Mouse (Mus musculus) liver, embryonic 12.5 days (tissue): ENCODE results near the gene Selp. TPM values are rescaled to one million over a fixed set of nuclear protein-coding genes. Genes with fewer than 3 reads are reported as not detected.

Source experiments
- ATAC-seq: fragments of 200-750 bp; cut with Nextera tagmentation; 2 replicates; pipeline ENCODE4 v1.8.0; 2017; ENCODE audit warnings: moderate number of reproducible peaks, mild to moderate bottlenecking, moderate library complexity
- H3K27ac ChIP-seq: fragments of 300-500 bp; sonication (generic); 2 replicates; pipeline ENCODE4 v1.5.1; 2016; ENCODE audit warnings: mild to moderate bottlenecking
- H3K27me3 ChIP-seq: fragments of 300-500 bp; sonication (generic); replicated peaks from 2 replicates; pipeline ENCODE4 v1.6.1; 2016; ENCODE audit warnings: mild to moderate bottlenecking, moderate library complexity
- H3K36me3 ChIP-seq: fragments of 300-500 bp; sonication (generic); 2 replicates; pipeline ENCODE4 v1.6.1; 2016; ENCODE audit warnings: mild to moderate bottlenecking, moderate library complexity
- H3K4me1 ChIP-seq: fragments of 300-500 bp; sonication (generic); 2 replicates; pipeline ENCODE4 v1.6.1; 2016
- H3K4me2 ChIP-seq: fragments of 300-500 bp; sonication (generic); 2 replicates; pipeline ENCODE4 v1.6.1; 2016; ENCODE audit warnings: mild to moderate bottlenecking, moderate library complexity
- H3K4me3 ChIP-seq: fragments of 300-500 bp; sonication (generic); 2 replicates; pipeline ENCODE4 v1.5.1; 2016; ENCODE audit warnings: mild to moderate bottlenecking, moderate library complexity
- H3K9ac ChIP-seq: fragments of 300-500 bp; sonication (generic); 2 replicates; pipeline ENCODE4 v1.6.1; 2016; ENCODE audit warnings: mild to moderate bottlenecking, moderate library complexity
- H3K9me3 ChIP-seq: fragments of 300-500 bp; sonication (generic); replicated peaks from 2 replicates; pipeline ENCODE4 v1.6.1; 2016; ENCODE audit warnings: mild to moderate bottlenecking, moderate library complexity
- WGBS: fragments of 180-500 bp; shearing (Covaris S2); methylation state at CpG from one replicate; pipeline ENCODE4 v1.1.7; 2016; ENCODE audit not compliant: insufficient replicate concordance; 5-methylcytosine and 5-hydroxymethylcytosine counted together
- polyA plus RNA-seq: library from polyadenylated mRNA; unstranded; fragments of >200 nt; fragmentation: Nextera tagmentation; extraction: Ambion mirVana; gene quantifications from 2 replicates; pipeline ENCODE4 v1.2.1, GENCODE M21; 2016

Gene Selp
- polyA plus RNA-seq, 1 experiment from 2014 or later, result 0.41 TPM

GRCm38 (mm10) chr1:164079091-164079490 lies 36.0 kb upstream of the Selp start:
- Histone ChIP-seq H3K4me3 (no peak overlapping the region), H3K36me3 (no peaks in the 10 kb centered on the region), H3K9ac (no peak overlapping the region), H3K27me3 (peaks cover 6% of the 10 kb centered on the region), H3K4me1 (no peaks in the 10 kb centered on the region), H3K4me2 (no peak overlapping the region), H3K9me3 (no peaks in the 10 kb centered on the region), H3K27ac (no peak overlapping the region)
- 75% methylated on average over 11 of the region's 11 CpGs for WGBS
- no peak for ATAC-seq

GRCm38 (mm10) chr1:164083046-164083445 lies 32.0 kb upstream of the Selp start:
- H3K9ac ChIP-seq, result no peak overlapping the region
- H3K9me3 ChIP-seq, result no peaks in the 10 kb centered on the region
- no peak for ATAC-seq
- 52% methylated on average over 4 of the region's 4 CpGs for WGBS
- no peaks in the 10 kb centered on the region for H3K4me1 ChIP-seq
- no peaks in the 10 kb centered on the region for H3K36me3 ChIP-seq
- H3K27me3 ChIP-seq, result peaks cover 6% of the 10 kb centered on the region
- H3K4me2 ChIP-seq, result no peak overlapping the region
- H3K4me3 ChIP-seq, result no peak overlapping the region
- H3K27ac ChIP-seq, result no peak overlapping the region

- Histone ChIP-seq H3K36me3 (no peaks in the 10 kb centered on the region), H3K4me2 (no peak overlapping the region), H3K27ac (no peak overlapping the region), H3K9ac (no peak overlapping the region), H3K4me3 (no peak overlapping the region), H3K9me3 (no peaks in the 10 kb centered on the region), H3K27me3 (no peaks in the 10 kb centered on the region), H3K4me1 (no peaks in the 10 kb centered on the region)
- no peak for ATAC-seq
- 65% methylated on average over 3 of the region's 3 CpGs for WGBS
Observed at GRCm38 (mm10) chr1:164086797-164087196, 28.3 kb upstream of the Selp start.

GRCm38 (mm10) chr1:164087872-164088271 lies 27.2 kb upstream of the Selp start:
- Histone ChIP-seq H3K4me1 (no peaks in the 10 kb centered on the region), H3K4me2 (no peak overlapping the region), H3K4me3 (no peak overlapping the region), H3K27ac (no peak overlapping the region), H3K9ac (no peak overlapping the region), H3K9me3 (no peaks in the 10 kb centered on the region), H3K27me3 (no peaks in the 10 kb centered on the region), H3K36me3 (no peaks in the 10 kb centered on the region)
- WGBS, result 52% methylated on average over 5 of the region's 5 CpGs
- ATAC-seq, result no peak

- Histone ChIP-seq H3K36me3 (no peaks in the 10 kb centered on the region), H3K9me3 (no peaks in the 10 kb centered on the region), H3K4me3 (no peak overlapping the region), H3K27me3 (no peaks in the 10 kb centered on the region), H3K4me2 (no peak overlapping the region), H3K4me1 (no peaks in the 10 kb centered on the region), H3K9ac (no peak overlapping the region), H3K27ac (no peak overlapping the region)
- no peak for ATAC-seq
- WGBS, result 44% methylated on average over 6 of the region's 6 CpGs
Observed at GRCm38 (mm10) chr1:164096780-164097179, 18.3 kb upstream of the Selp start.

- Histone ChIP-seq H3K36me3 (no peaks in the 10 kb centered on the region), H3K9ac (no peak overlapping the region), H3K27me3 (no peaks in the 10 kb centered on the region), H3K4me1 (no peaks in the 10 kb centered on the region), H3K27ac (no peak overlapping the region), H3K9me3 (no peaks in the 10 kb centered on the region), H3K4me2 (no peak overlapping the region), H3K4me3 (no peak overlapping the region)
- WGBS, result 65% methylated on average over 2 of the region's 2 CpGs
- no peak for ATAC-seq
Observed at GRCm38 (mm10) chr1:164097911-164098310, 17.2 kb upstream of the Selp start.

GRCm38 (mm10) chr1:164098372-164098771 lies 16.7 kb upstream of the Selp start:
- Histone ChIP-seq H3K4me1 (no peaks in the 10 kb centered on the region), H3K9me3 (no peaks in the 10 kb centered on the region), H3K27ac (no peak overlapping the region), H3K27me3 (no peaks in the 10 kb centered on the region), H3K36me3 (no peaks in the 10 kb centered on the region), H3K4me3 (no peak overlapping the region), H3K4me2 (no peak overlapping the region), H3K9ac (no peak overlapping the region)
- 49% methylated on average over 2 of the region's 2 CpGs for WGBS
- no peak for ATAC-seq

- Histone ChIP-seq H3K4me2 (no peak overlapping the region), H3K27ac (no peak overlapping the region), H3K27me3 (no peaks in the 10 kb centered on the region), H3K36me3 (no peaks in the 10 kb centered on the region), H3K4me3 (no peak overlapping the region), H3K9me3 (no peaks in the 10 kb centered on the region), H3K9ac (no peak overlapping the region), H3K4me1 (no peaks in the 10 kb centered on the region)
- WGBS, result 53% methylated on average over 2 of the region's 2 CpGs
- ATAC-seq, result no peak
Observed at GRCm38 (mm10) chr1:164109763-164110162, 5.3 kb upstream of the Selp start.

GRCm38 (mm10) chr1:164110591-164111329 lies 4.3 kb upstream of the Selp start:
- no peak overlapping the region for H3K4me2 ChIP-seq
- H3K27ac ChIP-seq, result no peak overlapping the region
- H3K27me3 ChIP-seq, result no peaks in the 10 kb centered on the region
- 88% methylated on average over 9 of the region's 9 CpGs for WGBS
- H3K4me3 ChIP-seq, result no peak overlapping the region
- no peaks in the 10 kb centered on the region for H3K4me1 ChIP-seq
- H3K9me3 ChIP-seq, result no peaks in the 10 kb centered on the region
- ATAC-seq, result no peak
- no peaks in the 10 kb centered on the region for H3K36me3 ChIP-seq
- no peak overlapping the region for H3K9ac ChIP-seq

GRCm38 (mm10) chr1:164114280-164114679 lies 784 bp upstream of the Selp start:
- WGBS, result 65% methylated on average over 5 of the region's 5 CpGs

GRCm38 (mm10) chr1:164115647-164116046 lies 583 bp downstream of the Selp start:
- 58% methylated on average over 6 of the region's 6 CpGs for WGBS
- no peaks in the 10 kb centered on the region for H3K4me1 ChIP-seq
- H3K9me3 ChIP-seq, result no peaks in the 10 kb centered on the region
- H3K4me3 ChIP-seq, result no peak overlapping the region
- H3K27me3 ChIP-seq, result no peaks in the 10 kb centered on the region
- H3K27ac ChIP-seq, result no peak overlapping the region
- no peak for ATAC-seq
- H3K36me3 ChIP-seq, result no peaks in the 10 kb centered on the region
- no peak overlapping the region for H3K9ac ChIP-seq
- H3K4me2 ChIP-seq, result no peak overlapping the region

More at GRCm38 (mm10) chr1:164114280-164114679, 784 bp upstream of the Selp start:
- no peak overlapping the region for H3K9ac ChIP-seq
- no peaks in the 10 kb centered on the region for H3K27me3 ChIP-seq
- ATAC-seq, result no peak
- H3K9me3 ChIP-seq, result no peaks in the 10 kb centered on the region
- H3K36me3 ChIP-seq, result no peaks in the 10 kb centered on the region
- no peak overlapping the region for H3K4me3 ChIP-seq
- H3K4me2 ChIP-seq, result no peak overlapping the region
- H3K27ac ChIP-seq, result no peak overlapping the region
- no peaks in the 10 kb centered on the region for H3K4me1 ChIP-seq

- H3K27me3 ChIP-seq, result no peaks in the 10 kb centered on the region
- H3K27ac ChIP-seq, result no peak overlapping the region
- 72% methylated on average over 6 of the region's 6 CpGs for WGBS
- H3K9ac ChIP-seq, result no peak overlapping the region
- H3K4me1 ChIP-seq, result 0 out of 2 replicates have a peak, but pooled peaks cover 4% of the 10 kb centered on the region
- no peaks in the 10 kb centered on the region for H3K36me3 ChIP-seq
- ATAC-seq, result no peak
- no peak overlapping the region for H3K4me2 ChIP-seq
- H3K4me3 ChIP-seq, result no peak overlapping the region
- H3K9me3 ChIP-seq, result no peaks in the 10 kb centered on the region
Observed at GRCm38 (mm10) chr1:164117869-164118268, 2.8 kb downstream of the Selp start.
